Mouse (Mus musculus) neutrophil, adult 65 days (primary cell): ENCODE results near the gene Riox2. TPM values are rescaled to one million over a fixed set of nuclear protein-coding genes. Genes with fewer than 3 reads are reported as not detected.

ENCODE experiments used
- total RNA-seq: library from RNA; stranded (reverse); gene quantifications from 2 replicates; pipeline ENCODE4 v1.2.4, GENCODE M21; 2023

Gene Riox2
- 12.0 and 16.5 TPM in 2 replicates for total RNA-seq

GRCm38 (mm10) chr16:59471637-59472278 is at the start of gene Riox2:
TSS of gene Riox2 (plus strand) at chr16:59471775.

Other genes starting within 250 kb of the Riox2 start
- gene Olfr201, start 199.1 kb upstream of the Riox2 start, total RNA-seq: not detected in 2 replicates
- not detected in 2 replicates for gene Olfr202, start 185.0 kb upstream of the Riox2 start, total RNA-seq
- not detected in 2 replicates for gene Olfr203, start 172.9 kb upstream of the Riox2 start, total RNA-seq
- gene Olfr204, start 153.5 kb upstream of the Riox2 start, total RNA-seq: not detected in 2 replicates
- not detected in 2 replicates for gene Olfr205, start 140.6 kb upstream of the Riox2 start, total RNA-seq
- gene Olfr206, start 122.5 kb upstream of the Riox2 start, total RNA-seq: not detected in 2 replicates
- not detected in 2 replicates for gene Olfr209, start 107.8 kb upstream of the Riox2 start, total RNA-seq
- gene Gabrr3, start 64.4 kb upstream of the Riox2 start, total RNA-seq: not detected in 2 replicates
- gene Crybg3, start 129.2 kb downstream of the Riox2 start, total RNA-seq: 12.2 and 15.5 TPM in 2 replicates
- gene Arl6, start 167.6 kb downstream of the Riox2 start, total RNA-seq: 0.38 and 1.1 TPM in 2 replicates